Mouse (Mus musculus) heart, adult 2 months (tissue): Measurements from ENCODE around the gene Fam160b1.

Experiments
- CTCF ChIP-seq: fragments of 200-600 bp; IDR thresholded peaks from 2 replicates; pipeline ENCODE4 v1.8.1; 2022; ENCODE audit warnings: antibody characterized with exemption, mild to moderate bottlenecking, moderate library complexity
- EP300 ChIP-seq: fragments of 200-500 bp; IDR thresholded peaks from 2 replicates; pipeline ENCODE4 v1.6.1; 2011; ENCODE audit warnings: low read depth, low read length, control low read depth; ENCODE audit not compliant: insufficient read depth

DNA sequence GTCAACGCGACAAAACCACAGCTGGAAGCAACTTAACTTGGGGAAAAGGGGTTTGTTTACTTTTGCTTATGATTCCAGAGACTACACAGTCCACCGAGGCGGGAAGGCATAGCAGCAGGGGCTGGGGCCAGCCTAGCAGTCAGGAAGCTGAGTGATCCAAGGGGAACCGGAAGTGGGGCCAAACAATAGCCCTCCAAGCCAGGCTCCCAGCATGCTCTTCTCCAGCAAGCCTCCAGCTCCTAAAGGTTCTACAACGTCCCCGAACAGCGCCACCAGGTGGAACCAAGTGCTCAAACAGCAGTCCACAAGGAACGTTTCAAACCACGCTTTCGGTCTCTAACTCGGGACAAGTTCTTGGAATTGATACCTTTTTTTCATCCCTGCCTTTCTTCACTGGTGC lies 2.2 kb upstream of the Fam160b1 start:
- TF ChIP-seq CTCF (peak; percentile 85), EP300 (peak; percentile 78)
